Mouse (Mus musculus) left cerebral cortex, postnatal 25 days (tissue): Measurements from ENCODE around the gene Cfap100. TPM values are rescaled to one million over a fixed set of nuclear protein-coding genes. Genes with fewer than 3 reads are reported as not detected.

ENCODE experiments used
- total RNA-seq, 2 experiments: library from RNA; stranded (reverse); gene quantifications; 2 replicates each; pipeline ENCODE4 v1.2.3; 2021

Gene Cfap100
- total RNA-seq, 2 experiments from 2014 or later: 3.8 to 3.9 TPM

Other genes with a start within 250 kb of the Cfap100 start
- gene V1ra8, start 226.0 kb downstream of the Cfap100 start, total RNA-seq: not detected
- not detected for gene Vmn1r53, start 204.4 kb downstream of the Cfap100 start, total RNA-seq
- not detected for gene Vmn1r54, start 182.5 kb downstream of the Cfap100 start, total RNA-seq
- gene BC048671, start 127.6 kb downstream of the Cfap100 start, total RNA-seq: not detected
- gene Chst13, start 103.6 kb downstream of the Cfap100 start, total RNA-seq: not detected
- gene Uroc1, start 95.5 kb downstream of the Cfap100 start, total RNA-seq: not detected
- 10 to 100 TPM; 27.2 to 29.9 TPM for gene Zxdc, start 59.3 kb downstream of the Cfap100 start, total RNA-seq
- gene Klf15, start 33.8 kb upstream of the Cfap100 start, total RNA-seq: 10 to 100 TPM; 20.8 to 24.2 TPM
- gene Aldh1l1, start 57.6 kb upstream of the Cfap100 start, total RNA-seq: 10 to 100 TPM; 63.5 to 65.8 TPM
- 1 to 10 TPM; 4.3 to 5.1 TPM for gene Slc41a3, start 175.9 kb upstream of the Cfap100 start, total RNA-seq